Comparison of ENCODE assay signal across 9 mouse cellular contexts in the genomic region with DNA sequence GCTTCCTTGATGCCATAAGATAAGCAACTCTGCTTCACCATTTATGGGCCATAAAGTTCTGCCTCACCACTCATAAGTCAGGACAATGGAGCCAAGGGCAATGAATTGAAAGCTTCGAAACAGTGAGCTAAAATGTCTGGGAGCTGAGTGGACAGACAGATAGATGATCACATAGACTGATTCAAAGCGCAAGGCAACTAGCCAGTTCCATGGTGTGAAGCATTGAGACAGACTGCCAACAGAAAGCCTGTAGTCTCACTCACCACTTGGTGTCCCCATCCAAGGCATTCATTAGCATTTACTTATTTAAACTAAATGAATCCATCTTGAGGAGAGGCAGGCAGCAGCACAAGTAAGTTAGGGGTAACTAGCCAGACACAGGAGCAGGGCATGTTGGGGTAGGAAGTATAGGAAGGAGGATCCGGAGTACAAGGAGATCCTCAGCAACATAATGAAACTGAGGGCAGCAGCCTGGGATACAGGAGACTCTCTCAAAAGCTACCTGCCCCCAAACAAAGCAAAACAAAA. TPM values are rescaled to one million over a fixed set of nuclear protein-coding genes. Genes with fewer than 3 reads are reported as not detected.
DNase-seq lines count a peak whose midpoint lies in the region; ATAC-seq and TF ChIP-seq lines count a peak whose summit lies in the region.
"Had no signal": no experiment of that assay in that cellular context is flagged by ENCODE, and none has a peak within 500 bp of the region (broad histone marks: within the 10 kb centered on the region; RNA-seq: fewer than 3 reads in every experiment).

No protein-coding gene starts in this region.

- ATAC-seq in liver, embryonic 12.5 days: no peak
- no peak for ATAC-seq in liver, embryonic 11.5 days (replicated peaks; ENCODE audit: low FRiP score)
- ATAC-seq in limb, embryonic 14.5 days (ENCODE audit: low FRiP score, low read depth): no peak
- no peak for ATAC-seq in forebrain, embryonic 12.5 days (ENCODE audit: low FRiP score)

- H3K4me3 ChIP-seq in heart, embryonic 10.5 days: no peak overlapping the region
- H3K4me3 ChIP-seq in liver, embryonic 12.5 days: no peak overlapping the region
- no peak overlapping the region for H3K4me3 ChIP-seq in liver, embryonic 11.5 days (ENCODE audit: low read depth, low read length)
- H3K4me3 ChIP-seq in cortical plate, adult 2 months (ENCODE audit: insufficient read depth, low read length): no peak overlapping the region
- H3K4me3 ChIP-seq in limb, embryonic 14.5 days (replicated peaks; ENCODE audit: low read length): no peak overlapping the region
- H3K4me3 ChIP-seq in forebrain, embryonic 12.5 days (replicated peaks): no peak overlapping the region
- H3K4me3 ChIP-seq: hindbrain, embryonic 10.5 days had no signal

- peak overlapping the region; percentile 65 for H3K4me2 ChIP-seq in liver, embryonic 12.5 days
- H3K4me2 ChIP-seq in liver, embryonic 11.5 days: no peak overlapping the region
- H3K4me2 ChIP-seq in limb, embryonic 14.5 days (replicated peaks; ENCODE audit: low read depth, low read length, severe bottlenecking): no peak overlapping the region
- no peak overlapping the region for H3K4me2 ChIP-seq in forebrain, embryonic 12.5 days

- 90% methylated on average over 3 of the region's 3 CpGs for WGBS in heart, embryonic 10.5 days
- 89% methylated on average over 3 of the region's 3 CpGs for WGBS in liver, embryonic 12.5 days (ENCODE audit: insufficient replicate concordance)
- 95% methylated on average over 3 of the region's 3 CpGs for WGBS in liver, embryonic 11.5 days
- 95% methylated on average over 3 of the region's 3 CpGs for WGBS in limb, embryonic 14.5 days
- 89% methylated on average over 3 of the region's 3 CpGs for WGBS in forebrain, embryonic 12.5 days

- TF ChIP-seq CTCF in cortical plate, adult 2 months (IDR thresholded peaks at IDR 0.05; ENCODE audit: extremely low read depth, insufficient read depth, low read length): no peak

- peak; percentile 61 for DNase-seq in heart, embryonic 10.5 days (ENCODE audit: low spot score)
- no peak for DNase-seq in heart, postnatal 36 days
- no peak for DNase-seq in liver, embryonic 11.5 days (ENCODE audit: low spot score)
- no peak for DNase-seq in limb, embryonic 14.5 days (ENCODE audit: low spot score)
- DNase-seq in right cerebral cortex, adult 2 months (ENCODE audit: low spot score in 2 of 2): no peak

- peaks cover 76% of the 10 kb centered on the region for H3K4me1 ChIP-seq in heart, embryonic 10.5 days
- peaks cover 99% of the 10 kb centered on the region for H3K4me1 ChIP-seq in liver, embryonic 12.5 days
- H3K4me1 ChIP-seq in liver, embryonic 11.5 days (replicated peaks; ENCODE audit: control insufficient read depth, insufficient read depth, low read length): peaks cover 57% of the 10 kb centered on the region
- peaks cover 31% of the 10 kb centered on the region for H3K4me1 ChIP-seq in cortical plate, adult 2 months (ENCODE audit: control insufficient read depth, insufficient read depth, low read length)
- peaks cover 56% of the 10 kb centered on the region for H3K4me1 ChIP-seq in limb, embryonic 14.5 days (ENCODE audit: control insufficient read depth, insufficient read depth, low read length)
- H3K4me1 ChIP-seq in forebrain, embryonic 12.5 days: peaks cover 56% of the 10 kb centered on the region

- no peaks in the 10 kb centered on the region for H3K9me3 ChIP-seq in heart, embryonic 10.5 days
- no peaks in the 10 kb centered on the region for H3K9me3 ChIP-seq in liver, embryonic 12.5 days (replicated peaks)
- no peaks in the 10 kb centered on the region for H3K9me3 ChIP-seq in liver, embryonic 11.5 days (ENCODE audit: control insufficient read depth, low read length)
- H3K9me3 ChIP-seq in limb, embryonic 14.5 days (ENCODE audit: control insufficient read depth, low read length): no peaks in the 10 kb centered on the region
- H3K9me3 ChIP-seq in forebrain, embryonic 12.5 days: no peaks in the 10 kb centered on the region
- H3K9me3 ChIP-seq: hindbrain, embryonic 10.5 days had no signal

- H3K27ac ChIP-seq in heart, embryonic 10.5 days: peak overlapping the region; percentile 67
- peak overlapping the region; percentile 100 for H3K27ac ChIP-seq in liver, embryonic 12.5 days
- no peak overlapping the region; the same call in 1 of the 2 replicates for H3K27ac ChIP-seq in liver, embryonic 11.5 days (ENCODE audit: low read depth, low read length)
- H3K27ac ChIP-seq in cortical plate, adult 2 months (ENCODE audit: insufficient read depth, low read length): peak overlapping the region; percentile 92
- H3K27ac ChIP-seq in limb, embryonic 14.5 days (replicated peaks; ENCODE audit: low read depth, low read length): peak overlapping the region; percentile 85; the same call in 1 of the 2 replicates
- no peak overlapping the region for H3K27ac ChIP-seq in forebrain, embryonic 12.5 days

- TF ChIP-seq POLR2A in cortical plate, adult 2 months (IDR thresholded peaks at IDR 0.05; ENCODE audit: extremely low read depth, insufficient read depth, low read length): no peak
- TF ChIP-seq POLR2A in limb, embryonic 14.5 days (IDR thresholded peaks at IDR 0.05; ENCODE audit: borderline replicate concordance, extremely low read depth, insufficient read depth, insufficient read length): no peak

- peak overlapping the region; percentile 73 for H3K9ac ChIP-seq in liver, embryonic 12.5 days
- H3K9ac ChIP-seq in liver, embryonic 11.5 days (ENCODE audit: low read depth, low read length): no peak overlapping the region
- no peak overlapping the region for H3K9ac ChIP-seq in limb, embryonic 14.5 days (ENCODE audit: low read depth, low read length, severe bottlenecking)
- H3K9ac ChIP-seq in forebrain, embryonic 12.5 days: no peak overlapping the region

- no peaks in the 10 kb centered on the region for H3K27me3 ChIP-seq in heart, embryonic 10.5 days (ENCODE audit: insufficient read depth, poor library complexity, severe bottlenecking)
- H3K27me3 ChIP-seq in liver, embryonic 12.5 days (replicated peaks): no peaks in the 10 kb centered on the region
- no peaks in the 10 kb centered on the region for H3K27me3 ChIP-seq in liver, embryonic 11.5 days (replicated peaks; ENCODE audit: control insufficient read depth, insufficient read depth, low read length)
- no peaks in the 10 kb centered on the region for H3K27me3 ChIP-seq in limb, embryonic 14.5 days (ENCODE audit: control insufficient read depth, insufficient read depth, low read length)
- no peaks in the 10 kb centered on the region for H3K27me3 ChIP-seq in forebrain, embryonic 12.5 days

- intact Hi-C loops in heart, postnatal 36 days (cut with DNase I): no loop called here

- peaks cover 17% of the 10 kb centered on the region; the same call in 1 of the 2 replicates for H3K36me3 ChIP-seq in heart, embryonic 10.5 days
- H3K36me3 ChIP-seq in liver, embryonic 12.5 days: peaks cover 69% of the 10 kb centered on the region
- peaks cover 4% of the 10 kb centered on the region; the same call in 1 of the 2 replicates for H3K36me3 ChIP-seq in liver, embryonic 11.5 days (ENCODE audit: control insufficient read depth, insufficient read depth, low read length)
- peaks cover 20% of the 10 kb centered on the region; the same call in 1 of the 2 replicates for H3K36me3 ChIP-seq in limb, embryonic 14.5 days (ENCODE audit: control insufficient read depth, insufficient read depth, low read length)
- peaks cover 27% of the 10 kb centered on the region for H3K36me3 ChIP-seq in forebrain, embryonic 12.5 days (replicated peaks)

RNA-seq across cellular contexts. Expression of a gene that starts 12.4 kb away (rescaled TPM):
- 72.8 and 76.2 TPM in 2 replicates for polyA plus RNA-seq in heart, embryonic 10.5 days (2016; fragmentation: Nextera tagmentation; extraction: Ambion mirVana)
- total RNA-seq in heart, postnatal 36 days (2021): 10 to 100 TPM; 52.5 to 73.5 TPM
- 127 and 137 TPM in 2 replicates for polyA plus RNA-seq in liver, embryonic 12.5 days (2016; fragmentation: Nextera tagmentation; extraction: Ambion mirVana)
- 61.7 and 69.3 TPM in 2 replicates for polyA plus RNA-seq in liver, embryonic 11.5 days (2014; fragmentation: Nextera tagmentation; extraction: Ambion mirVana)
- polyA plus RNA-seq in cortical plate, adult 2 months (2012; rRNA removed): 99.2 and 105 TPM in 2 replicates
- polyA plus RNA-seq in limb, embryonic 14.5 days (2012; rRNA removed): 46.8 and 54.3 TPM in 2 replicates
- polyA plus RNA-seq in limb, embryonic 14.5 days (2014; fragmentation: Nextera tagmentation; extraction: Ambion mirVana): 91.2 and 96.3 TPM in 2 replicates
- 159 and 164 TPM in 2 replicates for polyA plus RNA-seq in forebrain, embryonic 12.5 days (2016; fragmentation: Nextera tagmentation; extraction: Ambion mirVana)

RNA-seq across cellular contexts. Expression of a gene that starts 28.6 kb away (rescaled TPM):
- polyA plus RNA-seq in heart, embryonic 10.5 days (2016; fragmentation: Nextera tagmentation; extraction: Ambion mirVana): 74.7 and 97.0 TPM in 2 replicates
- total RNA-seq in heart, postnatal 36 days (2021): 1 to 10 TPM in 1 of 2 experiments, under 1 TPM in 1; 0.89 to 1.6 TPM
- polyA plus RNA-seq in liver, embryonic 12.5 days (2016; fragmentation: Nextera tagmentation; extraction: Ambion mirVana): 88.0 and 89.9 TPM in 2 replicates
- polyA plus RNA-seq in liver, embryonic 11.5 days (2014; fragmentation: Nextera tagmentation; extraction: Ambion mirVana): 107 and 118 TPM in 2 replicates
- 1.5 and 1.8 TPM in 2 replicates for polyA plus RNA-seq in cortical plate, adult 2 months (2012; rRNA removed)
- polyA plus RNA-seq in limb, embryonic 14.5 days (2012; rRNA removed): 36.0 and 51.3 TPM in 2 replicates
- 71.8 and 83.6 TPM in 2 replicates for polyA plus RNA-seq in limb, embryonic 14.5 days (2014; fragmentation: Nextera tagmentation; extraction: Ambion mirVana)
- 133 and 156 TPM in 2 replicates for polyA plus RNA-seq in forebrain, embryonic 12.5 days (2016; fragmentation: Nextera tagmentation; extraction: Ambion mirVana)

Comparison
In these comparisons a context has a peak if more than half of its experiments do, and no peak if none do; other contexts are left out.
1. H3K27ac ChIP-seq: peak in heart, embryonic 10.5 days (single experiment), liver, embryonic 12.5 days (single experiment), cortical plate, adult 2 months (single experiment) and limb, embryonic 14.5 days (single experiment); none in liver, embryonic 11.5 days (single experiment) and forebrain, embryonic 12.5 days (single experiment).
2. RNA of a gene that starts 28.6 kb away (polyA plus RNA-seq): 133 to 156 TPM in forebrain, embryonic 12.5 days, 107 to 118 TPM in liver, embryonic 11.5 days, 74.7 to 97.0 TPM in heart, embryonic 10.5 days, 88.0 to 89.9 TPM in liver, embryonic 12.5 days and 36.0 to 83.6 TPM in limb, embryonic 14.5 days; 1.5 to 1.8 TPM in cortical plate, adult 2 months; every median in the first group is over 10 times any median in the second.